Mouse (Mus musculus) left cerebral cortex, adult 6 months (tissue): Measurements from ENCODE around the gene Gm3278. TPM values are rescaled to one million over a fixed set of nuclear protein-coding genes. Genes with fewer than 3 reads are reported as not detected.

Source experiments
- long read RNA-seq, 2 experiments: library from polyadenylated mRNA; unstranded; transcript quantifications; one replicate each; pipeline ENCODE4 v2.0.0; 2019 to 2020
- polyA plus RNA-seq: library from polyadenylated mRNA; unstranded; fragments of <200 nt; fragmentation: Nextera tagmentation; gene quantifications from 2 replicates; pipeline ENCODE4 v1.2.3, GENCODE M21; 2021

The Gm3278 gene
- not detected in 2 replicates for polyA plus RNA-seq
- long read RNA-seq, experiment 1 = 0 reads
- long read RNA-seq, experiment 2 = 0 reads

GRCm38 (mm10) chr14:4892116-4892515 lies at the start of gene Gm3278:
Gene Gm3278, plus strand, starts transcription at chr14:4892416.

GRCm38 (mm10) chr14:4855299-4855980 lies 36.8 kb upstream of the Gm3278 start, which contains the start of gene Gm3264:
Gene Gm3264, plus strand, starts transcription at chr14:4855576.

Other genes starting within 250 kb of the Gm3278 start
- 0.25 and 0.49 TPM in 2 replicates for gene Gm3239, start 228.2 kb upstream of the Gm3278 start, polyA plus RNA-seq
- gene Gm7876, start 183.2 kb upstream of the Gm3278 start, polyA plus RNA-seq = not detected in 2 replicates
- 0.30 and 0.39 TPM in 2 replicates for gene Gm3252, start 165.6 kb upstream of the Gm3278 start, polyA plus RNA-seq
- gene Gm9602, start 116.1 kb upstream of the Gm3278 start, polyA plus RNA-seq = not detected in 2 replicates
- gene Gm3269, start 54.3 kb upstream of the Gm3278 start, polyA plus RNA-seq = not detected in 2 replicates
- 0.23 TPM in 1 of 2 replicates, not detected in the other for gene Gm3264, start 36.8 kb upstream of the Gm3278 start, polyA plus RNA-seq
- not detected in 2 replicates for gene Gm8297, start 91.5 kb downstream of the Gm3278 start, polyA plus RNA-seq
- not detected in 2 replicates for gene Gm3298, start 123.5 kb downstream of the Gm3278 start, polyA plus RNA-seq
- gene 4930555G01Rik, start 158.2 kb downstream of the Gm3278 start, polyA plus RNA-seq = not detected in 2 replicates
- 1.3 and 1.5 TPM in 2 replicates for gene Gm8281, start 178.6 kb downstream of the Gm3278 start, polyA plus RNA-seq
- not detected in 2 replicates for gene Gm8279, start 239.1 kb downstream of the Gm3278 start, polyA plus RNA-seq